Mouse (Mus musculus): ENCODE measurements around the gene Castor2.

GRCm38 (mm10) chr5:134105829-134106228, 6.3 kb downstream of the Castor2 start:
- no peak for TF ChIP-seq CTCF (IDR thresholded peaks at IDR 0.05; ENCODE audit: insufficient read depth, low read length)
- TF ChIP-seq POLR2A (IDR thresholded peaks at IDR 0.05; ENCODE audit: borderline replicate concordance, extremely low read depth, low read depth, low read length), result no peak
